Mouse (Mus musculus): ENCODE measurements around the gene Ddx4. TPM values are rescaled to one million over a fixed set of nuclear protein-coding genes. Genes with fewer than 3 reads are reported as not detected.
"Not testable (repeated sequence)": the region's sequence is repeated elsewhere in the genome, so short reads cannot be mapped to it uniquely, and the experiment has no call there.

Gene Ddx4
- polyA plus RNA-seq, 1 experiment from 2014 or later = 0.14 TPM

- H3K27me3 ChIP-seq (ENCODE audit: control insufficient read depth, insufficient read depth, low read depth, low read length) = no peaks in the 10 kb centered on the region
- H3K4me3 ChIP-seq (ENCODE audit: low read depth, low read length) = no peak overlapping the region
- ATAC-seq (ENCODE audit: low read depth) = no peak
- no peak overlapping the region for H3K27ac ChIP-seq (ENCODE audit: low read length)
- H3K9me3 ChIP-seq (replicated peaks; ENCODE audit: control insufficient read depth, low read length) = no peaks in the 10 kb centered on the region
- no peaks in the 10 kb centered on the region for H3K4me1 ChIP-seq (ENCODE audit: control insufficient read depth, low read depth, low read length)
- H3K4me2 ChIP-seq (ENCODE audit: low read depth, low read length) = no peak overlapping the region
- no peaks in the 10 kb centered on the region for H3K36me3 ChIP-seq (ENCODE audit: control insufficient read depth, insufficient read depth)
- WGBS (ENCODE audit: insufficient replicate concordance) = 59% methylated on average over 3 of the region's 3 CpGs
- no peak overlapping the region for H3K9ac ChIP-seq (ENCODE audit: low read depth, low read length)
Measured at GRCm38 (mm10) chr13:112621592-112621991, 30.7 kb downstream of the Ddx4 start.

- Histone ChIP-seq H3K27me3 (ENCODE audit: control insufficient read depth, insufficient read depth, low read depth, low read length) (no peaks in the 10 kb centered on the region), H3K27ac (ENCODE audit: low read length) (no peak overlapping the region), H3K9ac (ENCODE audit: low read depth, low read length) (no peak overlapping the region), H3K36me3 (ENCODE audit: control insufficient read depth, insufficient read depth) (no peaks in the 10 kb centered on the region), H3K4me2 (ENCODE audit: low read depth, low read length) (no peak overlapping the region), H3K4me3 (ENCODE audit: low read depth, low read length) (no peak overlapping the region), H3K9me3 (replicated peaks; ENCODE audit: control insufficient read depth, low read length) (no peaks in the 10 kb centered on the region), H3K4me1 (ENCODE audit: control insufficient read depth, low read depth, low read length) (no peaks in the 10 kb centered on the region; the same call in 1 of the 2 replicates)
- ATAC-seq (ENCODE audit: low read depth) = no peak
- 64% methylated on average over 3 of the region's 3 CpGs for WGBS (ENCODE audit: insufficient replicate concordance)
Measured at GRCm38 (mm10) chr13:112608606-112609005, 43.7 kb downstream of the Ddx4 start.

GRCm38 (mm10) chr13:112604411-112604810, 47.9 kb downstream of the Ddx4 start:
- no peaks in the 10 kb centered on the region for H3K27me3 ChIP-seq (ENCODE audit: control insufficient read depth, insufficient read depth, low read depth, low read length)
- no peak overlapping the region for H3K27ac ChIP-seq (ENCODE audit: low read length)
- H3K36me3 ChIP-seq (ENCODE audit: control insufficient read depth, insufficient read depth) = no peaks in the 10 kb centered on the region
- no peak overlapping the region for H3K4me2 ChIP-seq (ENCODE audit: low read depth, low read length)
- no peak overlapping the region for H3K9ac ChIP-seq (ENCODE audit: low read depth, low read length)
- H3K9me3 ChIP-seq (replicated peaks; ENCODE audit: control insufficient read depth, low read length) = no peaks in the 10 kb centered on the region
- H3K4me3 ChIP-seq (ENCODE audit: low read depth, low read length) = no peak overlapping the region
- no peaks in the 10 kb centered on the region; the same call in none of the 2 replicates for H3K4me1 ChIP-seq (ENCODE audit: control insufficient read depth, low read depth, low read length)
- WGBS (ENCODE audit: insufficient replicate concordance) = 51% methylated on average over 4 of the region's 4 CpGs
- ATAC-seq (ENCODE audit: low read depth) = no peak

- 43% methylated on average over 1 of the region's 1 CpGs for WGBS (ENCODE audit: insufficient replicate concordance)
- ATAC-seq (ENCODE audit: low read depth) = no peak
- Histone ChIP-seq H3K36me3 (ENCODE audit: control insufficient read depth, insufficient read depth) (no peaks in the 10 kb centered on the region), H3K4me2 (ENCODE audit: low read depth, low read length) (no peak overlapping the region), H3K9me3 (replicated peaks; ENCODE audit: control insufficient read depth, low read length) (no peaks in the 10 kb centered on the region), H3K27ac (ENCODE audit: low read length) (no peak overlapping the region), H3K27me3 (ENCODE audit: control insufficient read depth, insufficient read depth, low read depth, low read length) (no peaks in the 10 kb centered on the region), H3K9ac (ENCODE audit: low read depth, low read length) (no peak overlapping the region), H3K4me1 (ENCODE audit: control insufficient read depth, low read depth, low read length) (no peaks in the 10 kb centered on the region; the same call in none of the 2 replicates), H3K4me3 (ENCODE audit: low read depth, low read length) (no peak overlapping the region)
Measured at GRCm38 (mm10) chr13:112603839-112604238, 48.4 kb downstream of the Ddx4 start.

GRCm38 (mm10) chr13:112602607-112603006, 49.7 kb downstream of the Ddx4 start:
- no peaks in the 10 kb centered on the region for H3K9me3 ChIP-seq (replicated peaks; ENCODE audit: control insufficient read depth, low read length)
- no peak overlapping the region for H3K4me3 ChIP-seq (ENCODE audit: low read depth, low read length)
- H3K27ac ChIP-seq (ENCODE audit: low read length) = no peak overlapping the region
- no peak overlapping the region for H3K4me2 ChIP-seq (ENCODE audit: low read depth, low read length)
- 82% methylated on average over 2 of the region's 2 CpGs for WGBS (ENCODE audit: insufficient replicate concordance)
- no peaks in the 10 kb centered on the region for H3K27me3 ChIP-seq (ENCODE audit: control insufficient read depth, insufficient read depth, low read depth, low read length)
- H3K4me1 ChIP-seq (ENCODE audit: control insufficient read depth, low read depth, low read length) = no peaks in the 10 kb centered on the region; the same call in none of the 2 replicates
- no peak overlapping the region for H3K9ac ChIP-seq (ENCODE audit: low read depth, low read length)
- H3K36me3 ChIP-seq (ENCODE audit: control insufficient read depth, insufficient read depth) = no peaks in the 10 kb centered on the region
- no peak for ATAC-seq (ENCODE audit: low read depth)

- not testable (repeated sequence) for H3K4me2 ChIP-seq (ENCODE audit: low read depth, low read length); H3K4me1 ChIP-seq (ENCODE audit: control insufficient read depth, low read depth, low read length); ATAC-seq (ENCODE audit: low read depth); H3K36me3 ChIP-seq (ENCODE audit: control insufficient read depth, insufficient read depth); H3K27me3 ChIP-seq (ENCODE audit: control insufficient read depth, insufficient read depth, low read depth, low read length); H3K27ac ChIP-seq (ENCODE audit: low read length); H3K9me3 ChIP-seq (replicated peaks; ENCODE audit: control insufficient read depth, low read length); H3K4me3 ChIP-seq (ENCODE audit: low read depth, low read length); H3K9ac ChIP-seq (ENCODE audit: low read depth, low read length)
- WGBS (ENCODE audit: insufficient replicate concordance) = 85% methylated on average over 6 of the region's 8 CpGs
Measured at GRCm38 (mm10) chr13:112594260-112594659, 58.0 kb downstream of the Ddx4 start, which contains the start of gene Il31ra. Gene Il31ra, minus strand, starts transcription at chr13:112594360.

- H3K9me3 ChIP-seq (replicated peaks; ENCODE audit: control insufficient read depth, low read length) = no peaks in the 10 kb centered on the region
- no peaks in the 10 kb centered on the region for H3K27me3 ChIP-seq (ENCODE audit: control insufficient read depth, insufficient read depth, low read depth, low read length)
- no peaks in the 10 kb centered on the region for H3K4me1 ChIP-seq (ENCODE audit: control insufficient read depth, low read depth, low read length)
- no peak overlapping the region for H3K9ac ChIP-seq (ENCODE audit: low read depth, low read length)
- 19% methylated on average over 2 of the region's 2 CpGs for WGBS (ENCODE audit: insufficient replicate concordance)
- H3K4me3 ChIP-seq (ENCODE audit: low read depth, low read length) = no peak overlapping the region
- no peaks in the 10 kb centered on the region for H3K36me3 ChIP-seq (ENCODE audit: control insufficient read depth, insufficient read depth)
- no peak for ATAC-seq (ENCODE audit: low read depth)
- H3K27ac ChIP-seq (ENCODE audit: low read length) = no peak overlapping the region
- no peak overlapping the region for H3K4me2 ChIP-seq (ENCODE audit: low read depth, low read length)
Measured at GRCm38 (mm10) chr13:112590254-112590653, 62.0 kb downstream of the Ddx4 start.

GRCm38 (mm10) chr13:112589625-112590024, 62.6 kb downstream of the Ddx4 start:
- Histone ChIP-seq H3K27me3 (ENCODE audit: control insufficient read depth, insufficient read depth, low read depth, low read length) (no peaks in the 10 kb centered on the region), H3K9me3 (replicated peaks; ENCODE audit: control insufficient read depth, low read length) (no peaks in the 10 kb centered on the region), H3K4me3 (ENCODE audit: low read depth, low read length) (no peak overlapping the region), H3K4me1 (ENCODE audit: control insufficient read depth, low read depth, low read length) (no peaks in the 10 kb centered on the region), H3K36me3 (ENCODE audit: control insufficient read depth, insufficient read depth) (no peaks in the 10 kb centered on the region), H3K9ac (ENCODE audit: low read depth, low read length) (no peak overlapping the region), H3K27ac (ENCODE audit: low read length) (no peak overlapping the region), H3K4me2 (ENCODE audit: low read depth, low read length) (no peak overlapping the region)
- no peak for ATAC-seq (ENCODE audit: low read depth)

- no peak for ATAC-seq (ENCODE audit: low read depth)
- Histone ChIP-seq H3K9ac (ENCODE audit: low read depth, low read length) (no peak overlapping the region), H3K4me1 (ENCODE audit: control insufficient read depth, low read depth, low read length) (no peaks in the 10 kb centered on the region), H3K27me3 (ENCODE audit: control insufficient read depth, insufficient read depth, low read depth, low read length) (no peaks in the 10 kb centered on the region), H3K36me3 (ENCODE audit: control insufficient read depth, insufficient read depth) (no peaks in the 10 kb centered on the region), H3K27ac (ENCODE audit: low read length) (no peak overlapping the region), H3K9me3 (replicated peaks; ENCODE audit: control insufficient read depth, low read length) (no peaks in the 10 kb centered on the region), H3K4me3 (ENCODE audit: low read depth, low read length) (no peak overlapping the region), H3K4me2 (ENCODE audit: low read depth, low read length) (no peak overlapping the region)
- 53% methylated on average over 7 of the region's 7 CpGs for WGBS (ENCODE audit: insufficient replicate concordance)
Measured at GRCm38 (mm10) chr13:112584556-112585237, 67.6 kb downstream of the Ddx4 start.

Data from liver, embryonic 16.5 days (tissue).